Mouse (Mus musculus) lung, adult 2 months (tissue): ENCODE measurements around the gene Btbd1.

Experiments used
- CTCF ChIP-seq: fragments of 200-500 bp; IDR thresholded peaks from 2 replicates; pipeline ENCODE4 v1.5.1; 2011; ENCODE audit warnings: mild to moderate bottlenecking, low read length, control low read depth; ENCODE audit not compliant: insufficient read depth
- POLR2A ChIP-seq: fragments of 200-500 bp; IDR thresholded peaks from 2 replicates; pipeline ENCODE4 v1.6.1; 2011; ENCODE audit warnings: low read depth, mild to moderate bottlenecking, control low read depth, low read length, borderline replicate concordance; ENCODE audit errors: extremely low read depth

DNA sequence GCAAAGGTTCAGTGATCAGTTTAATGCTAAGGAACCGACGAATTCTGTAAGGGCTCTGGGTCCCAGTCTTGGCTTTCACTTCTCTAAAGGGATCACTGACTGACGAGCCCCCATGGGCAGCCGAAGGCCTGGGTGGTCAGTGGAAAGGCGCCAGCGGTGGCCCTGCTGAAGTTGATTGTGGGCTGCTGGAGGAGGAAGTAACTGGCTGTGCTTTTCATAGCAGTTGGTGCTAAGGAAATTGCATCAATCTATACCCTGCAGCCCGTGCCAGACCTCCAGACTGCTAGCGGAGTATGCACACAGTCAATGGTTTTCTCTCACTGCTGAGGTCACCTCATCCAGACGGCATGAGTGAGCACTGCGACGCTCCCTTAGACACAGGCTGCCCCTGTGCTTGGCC lies 30.8 kb upstream of the Btbd1 start:
- TF ChIP-seq CTCF, result no peak
- no peak for TF ChIP-seq POLR2A
